Mouse (Mus musculus) Muller cell, postnatal 12 days (primary cell): ENCODE results near the gene Phykpl.

Source experiments
- DNase-seq: peaks from one replicate; pipeline ENCODE4 v3.0.0-alpha.2; 2015; ENCODE audit errors: inconsistent ontology term

Gene Phykpl

GRCm38 (mm10) chr11:51584431-51585248, at the start of gene Phykpl:
Phykpl (plus strand) TSS chr11:51584757.
- DNase-seq, result peak; percentile 98

GRCm38 (mm10) chr11:51538388-51538787, 46.2 kb upstream of the Phykpl start:
- peak; percentile 24 for DNase-seq

GRCm38 (mm10) chr11:51538919-51539758, 45.4 kb upstream of the Phykpl start:
- peak; percentile 17 for DNase-seq

GRCm38 (mm10) chr11:51539759-51540282, 44.7 kb upstream of the Phykpl start:
- DNase-seq, result peak; percentile 94

GRCm38 (mm10) chr11:51542424-51542823, 42.1 kb upstream of the Phykpl start:
- no peak for DNase-seq

GRCm38 (mm10) chr11:51543487-51544050, 41.0 kb upstream of the Phykpl start:
- no peak for DNase-seq

- no peak for DNase-seq
Observed at GRCm38 (mm10) chr11:51544413-51544812, 40.1 kb upstream of the Phykpl start.

- DNase-seq, result no peak
Observed at GRCm38 (mm10) chr11:51545811-51546210, 38.7 kb upstream of the Phykpl start.

GRCm38 (mm10) chr11:51551253-51551652, 33.3 kb upstream of the Phykpl start:
- peak; percentile 95 for DNase-seq

GRCm38 (mm10) chr11:51552091-51552490, 32.5 kb upstream of the Phykpl start:
- no peak for DNase-seq

- DNase-seq, result no peak
Observed at GRCm38 (mm10) chr11:51554590-51554989, 30.0 kb upstream of the Phykpl start.

- DNase-seq, result no peak
Observed at GRCm38 (mm10) chr11:51555066-51555465, 29.5 kb upstream of the Phykpl start.

- DNase-seq, result no peak
Observed at GRCm38 (mm10) chr11:51563276-51563675, 21.3 kb upstream of the Phykpl start.

- peak; percentile 18 for DNase-seq
Observed at GRCm38 (mm10) chr11:51565062-51565461, 19.5 kb upstream of the Phykpl start.

GRCm38 (mm10) chr11:51565951-51566350, 18.6 kb upstream of the Phykpl start:
- no peak for DNase-seq

- DNase-seq, result no peak
Observed at GRCm38 (mm10) chr11:51568801-51569200, 15.8 kb upstream of the Phykpl start.

- DNase-seq, result no peak
Observed at GRCm38 (mm10) chr11:51576454-51576853, 8.1 kb upstream of the Phykpl start.

GRCm38 (mm10) chr11:51577587-51577986, 7.0 kb upstream of the Phykpl start:
- no peak for DNase-seq

- DNase-seq, result no peak
Observed at GRCm38 (mm10) chr11:51579024-51579423, 5.5 kb upstream of the Phykpl start.

- peak; percentile 61 for DNase-seq
Observed at GRCm38 (mm10) chr11:51582713-51583112, 1.8 kb upstream of the Phykpl start.

GRCm38 (mm10) chr11:51584057-51584430, 513 bp upstream of the Phykpl start:
- no peak for DNase-seq

GRCm38 (mm10) chr11:51585608-51586252, 1.2 kb downstream of the Phykpl start:
- no peak for DNase-seq
